Mouse (Mus musculus) G1E-ER4 (cell line): ENCODE measurements around the gene Nod2. TPM values are rescaled to one million over a fixed set of nuclear protein-coding genes. Genes with fewer than 3 reads are reported as not detected.

Experiments
- GATA1 ChIP-seq: IDR thresholded peaks from one replicate; pipeline ENCODE4 v1.8.0; 2012; ENCODE audit warnings: low read length, inconsistent platforms
- polyA plus RNA-seq: library from polyadenylated mRNA; stranded (reverse); fragments of >175 nt; gene quantifications from 2 replicates; pipeline ENCODE4 v1.2.3, GENCODE M21; 2012

The Nod2 gene
- polyA plus RNA-seq, 1 experiment: not detected

- TF ChIP-seq GATA1: no peak
These were observed 8.2 kb downstream of the Nod2 start for GRCm38 (mm10) chr8:88655334-88655733.

GRCm38 (mm10) chr8:88659873-88660272 is 12.8 kb downstream of the Nod2 start:
- no peak for TF ChIP-seq GATA1

GRCm38 (mm10) chr8:88662401-88662821 is 15.3 kb downstream of the Nod2 start:
- TF ChIP-seq GATA1: no peak

GRCm38 (mm10) chr8:88664121-88664520 is 17.0 kb downstream of the Nod2 start:
- TF ChIP-seq GATA1: no peak

GRCm38 (mm10) chr8:88664947-88665346 is 17.8 kb downstream of the Nod2 start:
- no peak for TF ChIP-seq GATA1

GRCm38 (mm10) chr8:88666435-88666834 is 19.3 kb downstream of the Nod2 start:
- TF ChIP-seq GATA1: peak; percentile 18

GRCm38 (mm10) chr8:88668400-88669086 is 21.4 kb downstream of the Nod2 start:
- no peak for TF ChIP-seq GATA1

GRCm38 (mm10) chr8:88670782-88671181 is 23.7 kb downstream of the Nod2 start:
- no peak for TF ChIP-seq GATA1

GRCm38 (mm10) chr8:88671575-88671974 is 24.5 kb downstream of the Nod2 start:
- TF ChIP-seq GATA1: no peak

GRCm38 (mm10) chr8:88673859-88674258 is 26.7 kb downstream of the Nod2 start:
- no peak for TF ChIP-seq GATA1

- TF ChIP-seq GATA1: no peak
These were observed 28.5 kb downstream of the Nod2 start for GRCm38 (mm10) chr8:88675372-88676165.

- no peak for TF ChIP-seq GATA1
These were observed 30.0 kb downstream of the Nod2 start for GRCm38 (mm10) chr8:88677071-88677470.

GRCm38 (mm10) chr8:88680566-88680965 is 33.5 kb downstream of the Nod2 start:
- no peak for TF ChIP-seq GATA1

- no peak for TF ChIP-seq GATA1
These were observed 33.9 kb downstream of the Nod2 start for GRCm38 (mm10) chr8:88681046-88681445.

- no peak for TF ChIP-seq GATA1
These were observed 36.7 kb downstream of the Nod2 start for GRCm38 (mm10) chr8:88683656-88684289.

- no peak for TF ChIP-seq GATA1
These were observed 39.3 kb downstream of the Nod2 start for GRCm38 (mm10) chr8:88686226-88686905.

- no peak for TF ChIP-seq GATA1
These were observed 39.8 kb downstream of the Nod2 start for GRCm38 (mm10) chr8:88686906-88687235.
